Mouse (Mus musculus) midbrain, embryonic 13.5 days (tissue): ENCODE data around the gene Clic6. TPM values are rescaled to one million over a fixed set of nuclear protein-coding genes. Genes with fewer than 3 reads are reported as not detected.

Experiments
- ATAC-seq: fragments of 200-750 bp; cut with Nextera tagmentation; 2 replicates; pipeline ENCODE4 v1.8.0; 2017; ENCODE audit warnings: mild to moderate bottlenecking, moderate TSS enrichment, moderate library complexity
- H3K27ac ChIP-seq: fragments of 300-500 bp; sonication (generic); 2 replicates; pipeline ENCODE4 v1.5.1; 2015; ENCODE audit warnings: inconsistent platforms, mild to moderate bottlenecking, moderate library complexity
- H3K27me3 ChIP-seq: fragments of 300-500 bp; sonication (generic); 2 replicates; pipeline ENCODE4 v1.6.1; 2015; ENCODE audit warnings: mild to moderate bottlenecking, inconsistent platforms
- H3K36me3 ChIP-seq: fragments of 300-500 bp; sonication (generic); 2 replicates; pipeline ENCODE4 v1.6.1; 2015; ENCODE audit warnings: mild to moderate bottlenecking, inconsistent platforms
- H3K4me1 ChIP-seq: fragments of 300-500 bp; sonication (generic); replicated peaks from 2 replicates; pipeline ENCODE4 v1.6.1; 2015; ENCODE audit warnings: inconsistent platforms
- H3K4me2 ChIP-seq: fragments of 300-500 bp; sonication (generic); replicated peaks from 2 replicates; pipeline ENCODE4 v1.6.1; 2015; ENCODE audit warnings: moderate library complexity, mild to moderate bottlenecking, inconsistent platforms
- H3K4me3 ChIP-seq: fragments of 300-500 bp; sonication (generic); replicated peaks from 2 replicates; pipeline ENCODE4 v1.5.1; 2015; ENCODE audit warnings: mild to moderate bottlenecking, inconsistent platforms
- H3K9ac ChIP-seq: fragments of 300-500 bp; sonication (generic); replicated peaks from 2 replicates; pipeline ENCODE4 v1.6.1; 2015; ENCODE audit warnings: mild to moderate bottlenecking, inconsistent platforms
- H3K9me3 ChIP-seq: fragments of 300-500 bp; sonication (generic); 2 replicates; pipeline ENCODE4 v1.6.1; 2016; ENCODE audit warnings: mild to moderate bottlenecking, inconsistent platforms
- WGBS: fragments of 180-500 bp; shearing (Covaris S2); methylation state at CpG from one replicate; pipeline ENCODE4 v1.1.7; 2015; 5-methylcytosine and 5-hydroxymethylcytosine counted together
- polyA plus RNA-seq: library from polyadenylated mRNA; unstranded; fragments of >200 nt; fragmentation: Nextera tagmentation; extraction: Ambion mirVana; gene quantifications from 2 replicates; pipeline ENCODE4 v1.2.1, GENCODE M21; 2015

The Clic6 gene
- polyA plus RNA-seq, 1 experiment from 2014 or later: 3.1 TPM

DNA sequence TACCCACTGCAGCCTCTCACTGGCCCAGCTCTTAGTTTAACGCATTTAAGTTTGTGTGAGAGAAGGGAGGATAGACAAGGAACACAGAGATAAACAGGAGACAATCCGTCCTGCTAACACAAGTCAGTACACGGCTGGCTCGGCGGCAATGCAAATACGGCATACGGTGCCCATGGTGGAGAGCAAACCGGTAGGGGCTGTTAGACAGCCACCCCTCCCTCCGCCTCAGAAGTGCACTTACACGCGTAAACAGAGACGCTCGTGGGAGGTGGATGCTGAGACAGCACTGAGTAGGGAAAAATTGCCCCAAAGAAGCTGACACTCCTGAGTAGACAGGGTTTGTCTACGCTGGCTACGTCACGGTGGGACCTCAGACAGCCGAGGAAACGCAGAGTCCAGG is 31.0 kb upstream of the Clic6 start:
- WGBS: 92% methylated on average over 18 of the region's 18 CpGs
- Histone ChIP-seq H3K36me3 (peaks cover 15% of the 10 kb centered on the region; the same call in 1 of the 2 replicates), H3K27me3 (no peaks in the 10 kb centered on the region), H3K4me2 (no peak overlapping the region), H3K4me3 (no peak overlapping the region), H3K9me3 (no peaks in the 10 kb centered on the region), H3K9ac (no peak overlapping the region), H3K4me1 (peaks cover 10% of the 10 kb centered on the region), H3K27ac (no peak overlapping the region)
- ATAC-seq: no peak

DNA sequence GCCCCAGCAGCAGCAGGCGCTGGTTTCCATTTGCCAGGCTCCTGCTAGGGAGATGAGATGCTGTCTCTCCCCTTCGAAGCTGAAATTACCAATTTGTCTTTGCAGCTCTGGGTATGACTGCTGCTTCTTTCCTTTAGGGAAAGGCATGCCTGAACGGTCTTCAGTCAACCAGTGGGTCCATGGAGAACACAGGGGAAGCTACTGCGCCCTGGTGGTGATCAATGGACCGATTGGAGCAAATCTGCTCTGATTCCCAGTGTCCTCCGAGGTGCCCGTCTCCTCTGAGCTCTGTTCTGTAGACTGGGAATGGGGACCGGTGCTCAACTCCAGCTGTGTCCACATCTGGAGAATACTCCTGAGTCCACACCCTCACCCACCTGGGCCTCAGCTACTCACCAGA is 30.0 kb upstream of the Clic6 start:
- no peak overlapping the region for H3K27ac ChIP-seq
- peaks cover 13% of the 10 kb centered on the region; the same call in 1 of the 2 replicates for H3K36me3 ChIP-seq
- H3K4me1 ChIP-seq: peaks cover 7% of the 10 kb centered on the region; the same call in 1 of the 2 replicates
- H3K4me2 ChIP-seq: no peak overlapping the region
- H3K27me3 ChIP-seq: no peaks in the 10 kb centered on the region
- 67% methylated on average over 8 of the region's 8 CpGs for WGBS
- no peak overlapping the region for H3K4me3 ChIP-seq
- H3K9ac ChIP-seq: no peak overlapping the region
- no peaks in the 10 kb centered on the region for H3K9me3 ChIP-seq
- ATAC-seq: no peak

DNA sequence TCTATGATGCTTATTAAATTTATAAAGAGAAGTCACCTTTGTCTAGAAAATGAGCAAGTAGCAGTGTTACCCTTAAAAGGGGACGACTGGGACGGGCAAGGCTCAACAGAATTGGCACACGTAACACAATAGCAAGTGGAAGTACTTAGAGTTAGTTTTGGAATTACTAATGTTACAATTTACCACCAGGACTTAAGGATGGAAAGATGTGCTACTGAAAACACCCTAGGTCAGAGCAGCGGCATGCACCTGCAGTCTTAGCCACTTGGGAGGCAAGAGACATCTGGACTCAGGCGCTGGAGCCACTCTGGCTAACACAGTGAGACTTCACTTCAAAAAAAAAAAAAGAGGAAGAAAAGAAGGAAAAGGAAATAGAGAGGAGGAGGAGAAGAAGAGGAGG is 29.6 kb upstream of the Clic6 start:
- Histone ChIP-seq H3K36me3 (peaks cover 11% of the 10 kb centered on the region; the same call in 1 of the 2 replicates), H3K9ac (no peak overlapping the region), H3K4me3 (no peak overlapping the region), H3K9me3 (no peaks in the 10 kb centered on the region), H3K27me3 (no peaks in the 10 kb centered on the region), H3K4me1 (peaks cover 8% of the 10 kb centered on the region; the same call in 1 of the 2 replicates), H3K27ac (no peak overlapping the region), H3K4me2 (no peak overlapping the region)
- ATAC-seq: no peak
- WGBS: 90% methylated on average over 5 of the region's 5 CpGs

DNA sequence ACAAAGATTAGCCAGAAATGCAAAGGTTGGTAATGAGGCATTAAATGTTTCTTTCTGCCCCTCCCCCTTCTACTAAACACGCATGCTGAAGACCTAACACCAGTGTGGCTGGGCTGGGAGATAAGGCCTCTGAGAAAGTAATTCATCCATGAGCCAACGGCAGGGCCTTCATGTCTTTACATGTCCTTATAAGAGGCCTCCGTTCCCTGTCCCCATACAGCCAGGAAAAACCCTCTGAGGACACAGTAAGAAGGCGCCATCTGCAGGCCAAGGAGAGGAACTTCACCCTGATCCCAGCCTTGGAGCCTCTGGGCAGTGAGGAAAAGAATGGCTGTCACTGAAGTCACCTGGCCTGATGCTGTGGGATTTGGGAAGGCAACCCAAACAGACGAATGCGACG is 27.9 kb upstream of the Clic6 start:
- peaks cover 12% of the 10 kb centered on the region; the same call in 1 of the 2 replicates for H3K4me1 ChIP-seq
- WGBS: 27% methylated on average over 7 of the region's 7 CpGs
- no peak overlapping the region for H3K4me3 ChIP-seq
- H3K9me3 ChIP-seq: no peaks in the 10 kb centered on the region
- H3K27me3 ChIP-seq: no peaks in the 10 kb centered on the region
- no peak overlapping the region for H3K9ac ChIP-seq
- H3K36me3 ChIP-seq: no peaks in the 10 kb centered on the region
- H3K27ac ChIP-seq: no peak overlapping the region
- ATAC-seq: peak; percentile 67
- no peak overlapping the region for H3K4me2 ChIP-seq

DNA sequence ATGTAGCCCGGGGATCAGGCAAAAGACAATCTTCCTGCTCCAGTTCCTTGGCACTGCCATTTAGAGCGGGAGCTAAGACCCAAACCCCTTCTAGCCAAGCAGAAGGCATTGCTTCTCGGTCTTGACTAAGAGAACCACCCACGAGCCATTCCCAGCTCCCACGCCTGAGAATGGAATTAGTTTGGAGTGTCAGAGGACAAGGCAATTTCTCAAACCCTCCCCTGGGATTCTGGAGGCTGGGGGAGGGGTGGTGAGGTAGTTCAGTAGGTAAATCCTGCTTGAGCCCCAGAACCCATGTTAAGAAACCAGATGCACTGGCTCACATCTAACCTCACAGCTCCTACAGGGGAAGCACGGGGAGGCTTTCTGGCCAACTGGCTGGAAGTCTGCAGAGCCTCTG is 24.1 kb upstream of the Clic6 start:
- H3K4me1 ChIP-seq: peaks cover 35% of the 10 kb centered on the region
- H3K9me3 ChIP-seq: no peaks in the 10 kb centered on the region
- no peaks in the 10 kb centered on the region for H3K27me3 ChIP-seq
- no peak overlapping the region for H3K9ac ChIP-seq
- H3K36me3 ChIP-seq: no peaks in the 10 kb centered on the region
- WGBS: 76% methylated on average over 6 of the region's 6 CpGs
- no peak for ATAC-seq
- no peak overlapping the region for H3K4me2 ChIP-seq
- no peak overlapping the region for H3K27ac ChIP-seq
- no peak overlapping the region for H3K4me3 ChIP-seq

DNA sequence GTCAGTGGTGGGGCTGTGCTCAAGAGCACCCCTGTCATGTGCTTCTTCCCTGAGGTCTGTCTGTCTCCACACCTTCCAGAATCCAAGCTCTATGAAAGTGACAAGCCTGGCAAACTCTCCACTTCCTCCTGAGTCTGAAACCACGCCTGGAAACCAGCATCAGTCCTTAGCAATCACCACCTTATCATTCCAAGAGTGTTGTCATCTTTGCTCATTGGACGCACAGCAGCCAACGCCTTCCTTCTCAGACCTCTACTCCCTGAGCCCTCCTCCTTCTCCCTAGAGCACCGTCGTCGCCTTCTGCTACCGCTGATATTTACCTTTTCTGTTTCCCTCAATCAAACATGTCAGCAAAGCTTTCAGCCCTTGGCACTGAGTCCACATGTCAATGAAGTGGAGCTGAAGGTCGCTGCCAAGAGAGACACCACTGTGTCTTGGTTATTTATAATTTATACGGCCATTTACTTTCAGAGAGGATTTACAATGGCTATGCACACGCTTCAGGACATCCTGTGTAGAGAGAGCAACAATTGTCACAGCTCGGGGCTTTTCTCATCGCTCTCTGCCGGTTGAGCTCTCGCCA is 21.1 kb upstream of the Clic6 start:
- Histone ChIP-seq H3K4me1 (peaks cover 31% of the 10 kb centered on the region), H3K27me3 (no peaks in the 10 kb centered on the region), H3K9ac (peak overlapping the region; percentile 91; the same call in 1 of the 2 replicates), H3K9me3 (no peaks in the 10 kb centered on the region), H3K36me3 (no peaks in the 10 kb centered on the region), H3K4me2 (peak overlapping the region; percentile 83), H3K4me3 (peak overlapping the region; percentile 88), H3K27ac (no peak overlapping the region; the same call in 1 of the 2 replicates)
- no peak for ATAC-seq
- WGBS: 39% methylated on average over 14 of the region's 14 CpGs

DNA sequence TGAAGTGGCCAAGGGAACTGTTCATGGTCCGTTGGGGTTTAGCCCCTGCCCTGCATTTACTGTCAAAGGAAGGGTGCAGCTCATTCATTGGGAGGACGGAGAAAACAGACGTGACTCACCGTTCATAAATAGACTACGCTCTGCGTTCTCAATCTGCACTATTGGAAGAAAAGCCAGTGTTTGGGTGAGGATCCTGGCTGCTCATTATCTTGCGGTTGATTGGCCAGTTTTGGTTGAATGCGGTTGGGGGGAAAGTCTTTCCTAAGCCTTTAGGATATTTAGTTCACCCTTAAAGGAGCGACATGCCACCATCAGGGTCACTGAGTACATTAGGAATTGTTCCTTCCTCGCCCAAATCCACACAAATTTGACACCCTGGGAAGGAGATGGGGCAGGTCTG is 20.3 kb upstream of the Clic6 start:
- Histone ChIP-seq H3K36me3 (no peaks in the 10 kb centered on the region), H3K4me2 (peak overlapping the region; percentile 83), H3K4me1 (peaks cover 29% of the 10 kb centered on the region), H3K27ac (peak overlapping the region; percentile 19; the same call in 1 of the 2 replicates), H3K9ac (peak overlapping the region; percentile 91), H3K4me3 (peak overlapping the region; percentile 88), H3K27me3 (no peaks in the 10 kb centered on the region), H3K9me3 (no peaks in the 10 kb centered on the region)
- no peak for ATAC-seq
- 3% methylated on average over 10 of the region's 10 CpGs for WGBS

DNA sequence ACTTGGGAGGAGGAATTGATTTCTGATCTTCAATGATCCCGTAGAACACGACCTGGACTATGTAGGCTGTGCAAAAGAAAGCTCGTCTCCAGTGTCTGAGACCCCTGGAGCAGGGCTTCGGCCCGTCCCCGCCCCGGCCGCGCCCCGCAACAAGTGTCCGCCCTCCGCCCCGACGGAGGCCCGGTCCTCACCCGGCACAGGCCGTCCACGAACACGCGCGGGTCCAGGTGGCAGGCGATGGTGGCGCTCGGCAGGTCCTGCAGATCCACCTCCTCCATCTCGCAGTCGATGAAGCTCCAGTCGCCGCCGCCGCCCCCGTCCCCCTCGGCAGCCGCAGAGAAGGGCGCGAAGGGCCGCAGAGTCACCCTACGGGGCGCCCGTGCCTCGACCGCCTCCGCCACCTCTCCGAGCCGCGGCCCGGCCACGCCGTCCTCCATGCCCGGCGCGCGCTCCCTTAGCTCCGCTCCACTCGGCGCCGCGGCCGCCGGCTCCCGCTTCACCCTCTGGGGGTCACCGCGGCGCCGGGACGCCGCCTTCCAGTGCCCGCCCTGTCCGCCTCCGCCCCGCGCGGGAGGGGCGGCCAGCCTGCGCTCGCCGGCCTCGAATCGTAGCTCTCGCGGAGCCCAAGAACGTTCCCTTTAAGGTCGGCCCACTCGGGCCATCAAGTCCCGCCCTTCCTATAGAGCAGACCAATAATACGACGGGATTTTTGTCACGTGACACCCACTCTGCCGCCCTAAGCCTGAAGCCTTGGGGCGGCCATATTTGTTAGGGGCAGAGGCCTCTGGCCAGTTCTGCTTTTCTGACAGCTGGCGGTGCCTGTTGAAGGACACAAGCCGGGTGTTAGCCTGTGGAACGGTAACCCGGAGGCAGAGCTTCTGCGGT is 19.7 kb upstream of the Clic6 start:
- Histone ChIP-seq H3K4me3 (peak overlapping the region; percentile 88), H3K4me1 (peaks cover 27% of the 10 kb centered on the region), H3K4me2 (peak overlapping the region; percentile 83), H3K36me3 (no peaks in the 10 kb centered on the region), H3K27me3 (no peaks in the 10 kb centered on the region), H3K9ac (peak overlapping the region; percentile 91), H3K27ac (peak overlapping the region; percentile 78), H3K9me3 (no peaks in the 10 kb centered on the region)
- peak; percentile 99 for ATAC-seq
- under 1% methylated on average over 90 of the region's 94 CpGs for WGBS

DNA sequence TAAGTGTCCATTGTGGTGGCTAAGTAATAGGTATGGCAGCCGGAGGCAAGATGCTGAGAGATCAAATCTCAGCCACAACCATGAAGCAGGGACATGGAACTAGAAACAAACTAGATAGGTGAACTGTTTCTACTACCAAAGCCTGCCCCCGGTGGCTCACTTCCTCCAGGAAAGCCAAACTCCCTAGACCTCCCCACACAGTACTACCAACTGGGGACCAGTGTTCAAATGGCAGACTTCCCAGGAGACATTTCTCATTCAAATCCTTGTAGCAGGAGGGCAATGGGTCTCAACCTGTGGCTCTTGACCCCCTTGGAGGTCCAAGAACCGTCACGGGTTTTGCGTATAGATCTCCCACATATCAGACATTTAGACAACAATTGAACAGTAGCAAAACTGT is 18.5 kb upstream of the Clic6 start:
- Histone ChIP-seq H3K4me3 (no peak overlapping the region), H3K36me3 (no peaks in the 10 kb centered on the region), H3K4me2 (no peak overlapping the region), H3K9me3 (no peaks in the 10 kb centered on the region), H3K9ac (no peak overlapping the region), H3K4me1 (peaks cover 22% of the 10 kb centered on the region), H3K27me3 (no peaks in the 10 kb centered on the region), H3K27ac (no peak overlapping the region)
- ATAC-seq: no peak
- WGBS: 75% methylated on average over 5 of the region's 5 CpGs

DNA sequence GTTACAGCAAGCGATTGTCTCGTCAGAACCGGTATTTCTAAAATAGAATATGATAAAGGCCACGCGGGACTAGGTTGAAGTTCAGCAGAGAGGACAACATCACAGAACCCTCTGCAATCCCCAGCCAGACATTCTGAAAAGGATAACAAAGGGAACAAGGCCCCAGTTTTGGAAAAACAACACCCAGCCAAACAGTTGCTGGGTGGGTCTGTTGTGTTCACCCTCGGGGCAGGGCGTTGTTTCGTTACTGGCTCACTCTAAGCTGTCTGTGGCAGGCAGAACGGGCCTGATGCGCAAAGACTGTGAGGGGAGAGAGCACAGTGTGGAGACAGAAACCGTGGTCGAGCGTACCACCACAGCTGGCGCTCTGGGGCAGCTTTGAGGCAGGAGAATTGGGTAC is 17.1 kb upstream of the Clic6 start:
- WGBS: 81% methylated on average over 14 of the region's 14 CpGs
- ATAC-seq: no peak

DNA sequence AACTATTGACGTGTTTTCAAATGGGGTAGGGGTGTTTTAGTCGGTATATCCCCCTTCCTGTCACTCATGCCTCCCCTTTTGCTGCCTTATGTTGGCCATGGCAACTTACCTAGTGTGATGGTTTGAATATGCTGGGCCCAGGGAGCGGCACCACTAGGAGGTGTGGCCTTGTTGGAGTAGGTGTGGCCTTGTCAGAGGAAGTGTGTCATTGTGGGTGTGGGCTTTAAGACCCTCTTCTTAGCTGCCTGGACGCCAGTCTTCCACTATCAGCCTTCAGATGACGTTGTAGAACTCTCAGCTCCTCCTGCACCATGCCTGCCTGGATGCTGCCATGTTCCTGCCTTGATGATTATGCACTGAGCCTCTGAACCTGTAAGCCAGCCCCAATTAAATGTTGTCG is 14.8 kb upstream of the Clic6 start, which contains the start of gene Rcan1:
TSS of gene Rcan1 (minus strand) at position 162 of the 400 bp plus-strand sequence.
- ATAC-seq: no peak
- no peak within 1 kb of the TSS for H3K4me3 ChIP-seq
- no peak within 1 kb of the TSS for H3K4me2 ChIP-seq
- no peaks in the 10 kb centered on the region for H3K27me3 ChIP-seq
- H3K9ac ChIP-seq: no peak within 1 kb of the TSS
- H3K9me3 ChIP-seq: no peaks in the 10 kb centered on the region
- no peak within 1 kb of the TSS for H3K27ac ChIP-seq
- no peaks in the 10 kb centered on the region for H3K36me3 ChIP-seq
- H3K4me1 ChIP-seq: no peaks in the 10 kb centered on the region
- 76% methylated on average over 6 of the region's 6 CpGs for WGBS

More for the DNA sequence above, 17.1 kb upstream of the Clic6 start:
- H3K4me1 ChIP-seq: peaks cover 19% of the 10 kb centered on the region
- no peaks in the 10 kb centered on the region for H3K36me3 ChIP-seq
- H3K4me3 ChIP-seq: no peak overlapping the region
- no peaks in the 10 kb centered on the region for H3K9me3 ChIP-seq
- no peak overlapping the region for H3K4me2 ChIP-seq
- H3K9ac ChIP-seq: no peak overlapping the region
- no peak overlapping the region for H3K27ac ChIP-seq
- H3K27me3 ChIP-seq: no peaks in the 10 kb centered on the region

DNA sequence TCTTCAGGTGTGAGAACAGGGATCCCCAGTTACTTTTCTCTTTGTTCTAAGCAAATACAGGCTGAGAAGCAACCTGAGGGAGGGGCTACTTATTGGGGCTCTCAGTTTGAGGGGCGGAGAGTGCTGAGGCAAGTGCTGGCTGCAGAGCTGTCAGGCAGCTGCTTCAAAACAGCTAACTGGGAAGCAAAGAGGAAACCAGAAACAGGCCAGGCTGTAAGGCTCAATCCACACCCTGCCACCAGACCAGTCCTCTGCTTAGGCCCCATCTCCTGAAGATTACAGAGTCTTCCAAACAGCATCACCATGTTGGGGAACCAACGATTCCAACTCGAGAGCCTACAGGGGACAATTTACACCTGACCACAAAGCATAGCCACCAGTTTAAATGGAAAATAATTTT is 12.6 kb upstream of the Clic6 start:
- no peak for ATAC-seq
- WGBS: 82% methylated on average over 3 of the region's 3 CpGs
- Histone ChIP-seq H3K27me3 (0 out of 2 replicates have a peak, but pooled peaks cover 6% of the 10 kb centered on the region), H3K9me3 (no peaks in the 10 kb centered on the region), H3K27ac (no peak overlapping the region), H3K4me2 (no peak overlapping the region), H3K4me1 (no peaks in the 10 kb centered on the region), H3K36me3 (no peaks in the 10 kb centered on the region), H3K9ac (no peak overlapping the region), H3K4me3 (no peak overlapping the region)
